Mouse (Mus musculus) hindlimb bud, embryonic 11.5 days (tissue): ENCODE data around the gene Scaf1.

Experiments
- DNase-seq: peaks from one replicate; pipeline ENCODE4 v3.0.0-alpha.2; 2012; ENCODE audit warnings: low read depth, low spot score; ENCODE audit errors: extremely low spot score

Scaf1 gene

DNA sequence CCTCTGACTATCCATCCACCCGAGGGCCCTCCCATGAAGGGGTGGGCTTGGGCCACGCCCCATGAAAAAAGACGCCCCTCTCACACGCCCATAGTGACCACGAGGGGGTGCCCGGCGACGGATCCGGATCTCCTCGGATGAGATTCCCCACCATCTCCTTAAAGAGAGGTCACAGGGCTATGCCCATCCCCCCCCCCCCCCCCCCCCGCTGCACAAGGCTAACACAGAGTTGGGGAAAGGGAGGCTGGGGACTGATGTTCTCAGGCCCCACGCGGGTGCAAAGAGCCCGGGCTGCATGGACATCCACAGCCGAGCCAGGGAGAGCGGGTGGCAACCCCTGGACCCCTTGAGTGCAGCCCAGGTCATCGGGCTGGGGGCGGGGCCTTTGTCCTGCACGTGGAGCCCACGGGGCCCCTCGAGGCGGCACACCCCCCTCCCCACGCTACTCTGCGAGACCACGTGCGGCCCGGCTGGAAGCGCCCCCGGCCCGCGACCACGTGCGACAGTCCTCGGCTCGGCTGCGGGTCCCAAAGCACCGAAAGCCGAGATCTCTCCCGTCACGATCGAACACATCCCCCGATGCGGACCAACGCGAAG is 30.5 kb downstream of the Scaf1 start:
- no peak for DNase-seq

DNA sequence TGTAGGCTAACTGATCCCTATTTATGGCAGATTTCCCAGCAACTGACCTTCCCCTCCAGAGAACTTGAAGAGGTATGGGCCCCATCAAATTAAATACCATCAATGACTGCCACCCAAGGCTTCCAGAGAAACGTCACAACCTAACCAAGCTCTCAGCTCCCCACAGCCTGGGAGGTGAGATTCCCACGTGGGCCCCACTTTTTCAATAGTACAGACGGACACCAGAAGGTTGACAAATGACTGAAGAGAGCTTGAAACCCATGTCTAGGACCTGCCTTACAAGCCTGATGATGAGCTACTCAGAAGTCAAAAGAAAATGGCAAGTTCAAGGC is 31.4 kb downstream of the Scaf1 start:
- DNase-seq, result no peak

DNA sequence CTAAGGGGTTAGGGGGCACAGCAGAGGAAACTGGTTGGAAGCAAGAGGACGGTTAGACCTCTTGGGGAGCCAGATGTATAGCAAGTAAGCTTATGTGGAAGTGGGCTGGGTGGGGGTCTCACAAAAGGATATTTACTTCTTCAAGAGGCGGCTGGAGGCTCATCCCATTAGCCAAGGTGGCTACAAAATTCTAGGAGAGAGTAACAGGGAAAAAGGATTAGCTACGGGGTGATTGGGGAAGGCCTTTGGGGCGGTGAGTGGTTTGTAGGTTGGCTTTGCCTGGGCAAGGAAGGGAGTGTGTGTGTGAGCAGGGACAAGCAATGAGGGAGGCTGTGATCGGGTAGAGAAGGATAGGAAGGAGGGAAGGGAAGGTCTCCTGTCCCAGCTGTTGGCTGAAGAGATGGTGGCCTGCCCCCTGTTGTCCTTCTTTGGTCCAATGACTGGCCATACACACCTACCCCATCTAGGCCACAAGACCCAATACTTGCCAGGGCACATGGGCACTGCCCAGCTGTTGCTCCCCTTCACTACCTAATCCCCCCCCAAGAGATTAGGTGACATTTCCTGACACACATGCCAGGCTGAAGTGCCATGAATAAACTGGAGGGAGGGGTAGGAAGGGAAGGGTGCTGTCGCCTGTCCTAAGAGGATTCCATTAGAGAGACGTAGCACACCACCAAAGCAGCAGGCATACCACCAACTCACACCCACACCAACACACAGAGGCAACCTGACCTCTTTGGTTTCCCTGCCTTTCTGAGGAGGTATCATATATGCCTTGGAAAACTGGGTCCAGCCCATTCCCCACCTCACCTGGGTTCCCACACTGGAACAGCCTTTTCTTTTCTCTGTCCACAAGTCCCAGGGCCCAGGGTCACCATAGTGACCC is 32.0 kb downstream of the Scaf1 start:
- DNase-seq, result no peak

DNA sequence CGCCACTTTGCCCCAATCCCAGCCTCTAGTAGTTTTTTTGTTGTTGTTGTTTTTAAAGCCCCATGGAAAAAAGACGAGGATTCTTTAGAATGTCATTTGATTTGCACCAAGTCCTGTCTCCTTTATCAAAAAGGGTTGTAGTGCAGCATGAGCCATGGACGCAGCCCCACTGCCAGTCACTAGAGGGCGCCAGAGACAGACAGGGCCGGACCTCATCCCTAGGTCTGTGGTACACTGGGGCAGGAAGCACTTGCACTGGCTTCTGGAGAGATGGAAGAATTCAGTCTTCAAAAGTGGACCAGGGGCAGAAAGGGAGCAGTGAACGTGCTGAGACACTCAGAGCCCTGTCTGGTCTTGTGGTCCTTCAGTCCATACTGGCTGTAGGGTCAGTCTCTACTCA is 33.1 kb downstream of the Scaf1 start:
- no peak for DNase-seq

DNA sequence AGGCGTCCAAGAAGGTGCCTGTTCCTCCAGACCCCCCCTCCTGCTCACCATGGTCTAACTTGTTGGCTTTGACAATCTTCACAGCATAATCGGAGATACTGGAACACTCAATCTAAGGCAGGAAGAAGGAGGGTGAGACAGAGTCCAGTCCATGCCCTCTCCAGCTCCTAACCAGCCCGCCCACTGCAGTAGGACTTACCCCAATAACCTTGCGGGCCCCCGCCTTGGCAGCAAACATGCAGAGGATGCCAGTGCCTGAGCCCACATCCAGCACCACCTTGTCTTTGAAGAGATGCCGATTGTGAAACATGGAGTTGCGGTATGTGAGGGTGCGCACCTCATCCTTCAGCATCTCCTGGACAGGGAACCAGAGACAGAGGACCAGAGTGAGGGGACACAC is 34.6 kb downstream of the Scaf1 start:
- no peak for DNase-seq

DNA sequence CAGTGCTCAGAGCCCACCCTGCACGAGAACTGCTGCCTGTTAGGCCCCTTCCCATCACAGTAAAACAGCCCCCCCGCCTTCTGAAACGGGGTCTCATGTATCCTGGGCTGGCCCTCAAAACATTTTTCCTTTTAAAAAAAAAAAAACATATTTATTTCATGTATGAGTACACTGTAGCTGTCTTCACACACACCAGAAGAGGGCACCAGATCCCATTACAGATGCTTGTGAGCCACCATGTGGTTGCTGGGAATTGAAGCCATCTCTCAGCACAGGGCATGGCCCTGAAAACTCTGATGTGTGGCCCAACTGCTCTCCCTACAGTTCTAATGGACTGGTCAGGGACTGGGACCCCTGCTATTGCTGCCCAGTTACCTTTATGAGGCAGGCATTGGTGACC is 37.9 kb downstream of the Scaf1 start:
- DNase-seq, result no peak

DNA sequence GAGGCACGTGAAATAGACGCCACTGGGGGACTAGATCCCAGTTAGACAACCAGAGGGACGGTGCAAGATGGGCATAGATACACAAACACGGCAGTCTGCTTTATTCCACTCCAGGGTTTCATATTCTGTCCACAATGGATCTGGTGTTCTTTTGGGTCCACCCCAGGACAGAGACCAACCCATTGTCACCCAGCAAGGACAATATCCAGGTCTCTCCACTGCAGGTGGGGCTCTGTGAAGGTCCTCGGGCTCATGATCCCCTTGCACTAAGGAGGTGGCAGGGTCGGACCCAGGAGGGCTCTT is 41.1 kb downstream of the Scaf1 start:
- no peak for DNase-seq

DNA sequence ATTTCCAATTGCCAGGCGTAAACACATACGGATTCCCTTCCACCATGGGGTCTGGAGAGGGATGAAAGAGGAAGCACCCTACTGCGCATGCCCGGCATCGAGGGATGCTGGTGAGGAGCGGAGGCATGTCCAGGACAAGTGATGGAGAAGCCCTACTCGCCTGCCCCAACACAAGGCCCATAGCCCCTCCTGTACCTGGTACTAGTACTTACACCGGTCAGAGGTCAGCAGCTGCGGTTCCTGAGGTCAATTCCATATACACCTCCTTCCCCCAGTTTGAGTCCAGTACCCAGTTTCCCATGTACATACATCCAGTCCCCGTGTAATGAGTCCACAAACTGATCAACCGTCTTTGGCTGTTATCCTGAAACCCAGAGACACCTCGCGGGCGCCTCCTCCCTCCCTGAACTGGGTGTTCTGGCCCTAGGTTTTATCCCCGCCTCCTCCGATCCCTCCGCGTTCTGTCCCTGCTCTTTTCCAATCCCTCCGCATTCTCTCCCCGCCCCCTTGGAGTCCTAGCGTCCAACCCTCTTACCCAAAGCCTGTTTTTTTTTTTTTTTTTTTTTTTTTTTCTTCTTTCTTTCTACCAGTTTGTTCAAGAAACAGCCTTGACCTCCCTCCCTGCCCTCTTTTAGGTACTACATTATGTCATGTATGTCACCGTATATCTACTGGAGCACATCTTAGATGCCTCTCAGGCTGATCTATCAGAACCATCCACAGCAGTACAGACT is 41.6 kb downstream of the Scaf1 start, which contains the start of gene Cpt1c:
Gene Cpt1c, minus strand, starts transcription at position 469 of the 734 bp plus-strand sequence.
- no peak for DNase-seq

DNA sequence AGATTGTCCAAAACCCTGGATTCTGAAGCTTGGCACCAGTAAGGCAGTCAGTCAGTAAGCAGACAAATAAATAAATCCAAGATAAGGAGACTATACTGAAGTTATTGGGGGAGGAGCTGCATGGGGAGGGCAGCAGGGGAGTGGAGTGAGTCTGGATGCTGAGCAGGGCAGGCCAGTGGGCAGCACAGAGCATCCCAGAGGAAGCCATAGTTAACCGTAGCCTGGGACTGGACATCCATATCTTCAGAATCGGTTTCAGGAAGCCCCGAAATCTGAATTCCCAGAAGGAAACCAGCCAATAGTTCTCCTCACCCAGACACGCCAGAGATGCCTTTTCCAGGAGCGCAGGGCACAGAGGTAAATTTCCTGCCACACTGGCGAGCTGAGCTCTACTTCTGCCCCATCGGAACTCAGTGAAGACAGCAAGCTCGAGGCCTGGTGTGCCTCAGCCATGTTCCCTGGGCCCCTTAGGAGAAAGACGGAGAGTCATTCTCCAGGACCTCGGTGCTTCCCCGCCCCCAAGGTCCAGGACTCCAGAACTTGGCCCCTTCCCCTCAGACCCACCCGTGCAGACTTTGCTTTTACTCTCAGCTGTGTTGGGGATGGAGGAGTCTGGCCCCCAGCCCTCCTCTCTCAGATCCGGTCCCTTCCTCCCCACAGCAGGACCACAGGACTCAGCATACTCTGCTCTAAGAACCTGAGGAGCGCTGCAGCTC is 42.6 kb downstream of the Scaf1 start:
- no peak for DNase-seq

DNA sequence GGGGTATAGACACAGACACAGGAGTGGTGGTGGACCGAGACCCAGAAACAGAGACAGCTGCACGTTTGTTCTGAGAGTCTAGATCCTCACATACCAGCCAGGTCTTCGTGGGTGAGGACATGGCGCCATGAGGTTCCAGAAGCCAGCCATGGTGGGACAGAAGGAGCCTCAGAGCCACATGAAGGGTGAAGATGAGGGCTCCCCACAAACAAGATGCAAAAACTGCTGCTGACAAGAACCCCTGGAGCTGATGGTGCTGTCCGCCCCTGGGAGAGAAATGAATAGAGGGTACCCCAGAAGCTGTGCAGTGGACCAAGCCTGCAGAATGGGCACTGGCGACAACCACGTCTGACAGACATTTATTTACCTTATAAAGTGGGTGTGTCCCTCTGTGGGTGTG is 45.0 kb downstream of the Scaf1 start:
- no peak for DNase-seq

DNA sequence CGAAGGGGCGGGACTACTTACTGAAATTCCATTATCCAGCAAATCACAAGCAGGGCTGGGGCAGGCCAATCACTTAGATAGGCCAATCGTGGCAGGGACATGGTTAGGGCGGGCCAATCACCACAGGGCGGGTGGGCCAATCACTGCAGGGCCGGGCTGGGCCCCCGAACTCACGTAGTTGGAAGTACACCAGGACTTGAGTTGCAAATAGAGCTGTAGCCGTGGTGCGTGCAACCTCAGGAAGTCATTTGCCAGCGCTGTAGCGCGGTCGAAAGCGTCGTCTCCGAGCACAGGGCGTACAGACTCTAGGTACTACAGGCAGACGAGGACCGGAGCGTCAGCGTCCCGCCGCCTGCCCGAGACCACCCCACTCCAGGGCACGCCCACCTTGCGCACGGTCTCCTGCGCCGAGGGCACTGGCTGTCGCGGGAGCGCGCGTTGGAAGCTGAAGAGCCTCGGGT is 45.9 kb downstream of the Scaf1 start:
- DNase-seq, result no peak

DNA sequence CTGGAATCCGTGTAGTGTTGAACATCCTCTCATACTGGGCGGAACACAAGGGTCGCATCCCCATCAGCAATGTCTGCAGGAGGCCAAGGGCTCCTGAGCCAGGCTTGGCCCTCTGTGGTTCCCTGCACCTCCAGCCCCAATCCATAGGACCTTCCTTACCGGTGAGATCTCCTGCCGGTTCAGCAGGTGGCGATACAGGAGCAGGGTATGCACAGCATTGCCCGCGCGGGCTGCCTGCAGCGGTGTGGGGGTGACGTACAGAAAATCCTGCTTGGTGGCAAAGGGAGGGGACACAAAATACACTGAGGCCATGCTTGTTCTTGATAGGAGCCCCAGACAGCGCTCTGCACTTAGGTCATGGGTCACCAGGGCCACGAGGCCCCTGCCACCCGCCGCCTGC is 49.5 kb downstream of the Scaf1 start:
- DNase-seq, result no peak

DNA sequence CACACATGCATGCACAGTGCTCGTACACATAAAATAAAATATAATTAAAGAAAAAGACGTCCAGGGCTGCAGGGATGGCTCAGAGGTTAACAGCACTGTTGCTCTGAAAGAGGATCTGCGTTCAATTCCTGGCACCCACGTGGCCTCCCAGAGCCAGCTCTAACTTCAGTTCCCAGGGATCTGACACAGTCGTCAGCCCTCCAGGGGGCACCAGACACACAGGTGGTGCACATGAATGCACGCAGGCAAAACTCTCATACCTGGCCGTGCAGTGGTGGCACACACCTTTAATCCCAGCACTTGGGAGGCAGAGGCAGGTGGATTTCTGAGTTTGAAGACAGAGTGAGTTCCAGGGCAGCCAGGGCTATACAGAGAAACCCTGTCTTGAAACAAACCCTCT is 50.2 kb downstream of the Scaf1 start:
- DNase-seq, result no peak

DNA sequence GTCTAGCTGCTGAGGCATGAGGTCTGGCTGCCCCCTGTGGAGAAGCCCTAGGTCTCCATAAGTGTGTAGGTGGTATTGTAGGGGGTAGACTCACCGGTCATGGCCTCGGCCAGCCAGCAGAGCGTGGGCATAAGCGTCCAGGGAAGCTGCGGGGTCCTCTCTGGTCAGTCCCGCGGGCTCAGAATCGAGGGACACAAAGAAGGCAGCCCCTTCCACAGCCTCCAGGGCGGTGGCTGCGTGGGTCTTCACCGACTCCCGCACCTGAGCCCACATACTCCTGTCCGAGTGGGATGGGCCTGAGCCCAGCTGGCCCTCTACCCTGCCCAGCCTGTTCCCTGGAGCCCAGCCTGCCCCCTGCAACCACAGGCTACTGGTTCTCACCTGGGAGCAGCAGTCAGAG is 51.2 kb downstream of the Scaf1 start:
- DNase-seq, result no peak

DNA sequence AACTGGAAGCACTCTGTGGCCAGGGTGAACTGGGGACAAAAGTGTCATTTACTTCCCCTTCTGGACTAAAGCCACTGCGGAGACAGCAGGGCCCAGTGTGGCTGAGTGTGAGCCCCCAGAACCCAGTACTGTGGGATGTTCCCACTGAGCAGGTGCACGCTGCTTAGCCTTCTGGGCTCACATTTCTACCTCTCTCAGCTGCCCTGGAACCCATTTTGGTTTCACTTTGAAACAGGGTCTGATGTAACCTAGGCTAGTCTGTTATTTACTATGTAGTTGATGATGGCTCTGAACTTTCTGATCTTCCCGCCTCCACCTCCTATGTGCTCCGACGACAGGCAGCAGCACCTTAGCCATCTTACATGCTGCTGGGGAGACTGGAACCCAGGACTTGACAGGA is 53.3 kb downstream of the Scaf1 start:
- no peak for DNase-seq

DNA sequence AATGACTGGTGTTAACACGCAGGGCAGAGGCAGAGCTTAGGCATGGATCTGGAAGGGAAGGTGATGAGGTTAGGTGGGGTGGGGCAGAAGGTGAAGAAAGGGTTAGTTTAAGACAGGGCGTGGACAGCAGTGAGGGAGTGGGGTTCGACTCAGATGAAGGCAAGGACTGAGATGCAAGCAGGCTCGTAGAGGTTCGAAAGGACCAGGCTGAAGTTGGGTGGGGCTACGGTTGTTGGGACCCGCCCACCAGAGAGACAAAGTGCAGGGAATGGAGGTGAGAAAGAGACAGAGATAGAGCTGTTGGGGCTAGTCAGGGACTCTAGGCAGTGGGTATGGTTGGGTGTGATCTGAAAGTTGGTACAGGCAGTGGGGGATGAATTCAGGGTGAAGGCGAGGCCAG is 53.8 kb downstream of the Scaf1 start:
- no peak for DNase-seq

DNA sequence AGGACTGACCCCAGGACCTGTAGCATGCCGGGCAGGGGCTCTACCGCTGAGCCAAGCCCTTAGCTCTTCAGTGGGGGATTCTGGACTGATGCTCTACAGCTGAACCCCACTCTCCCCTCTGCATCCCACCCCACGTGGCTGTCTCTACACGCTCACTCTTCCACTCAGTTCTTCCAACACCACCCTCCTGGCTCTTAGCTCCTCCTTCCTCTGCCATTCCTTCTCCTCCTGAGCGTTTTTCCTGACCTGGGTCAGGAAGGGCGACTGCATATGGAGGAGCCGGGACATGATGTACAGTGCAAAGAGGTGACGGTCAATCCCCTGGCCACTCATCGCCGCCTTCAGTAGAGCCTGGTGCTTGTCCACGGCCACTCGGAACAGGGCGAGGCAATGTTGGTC is 55.7 kb downstream of the Scaf1 start:
- no peak for DNase-seq

DNA sequence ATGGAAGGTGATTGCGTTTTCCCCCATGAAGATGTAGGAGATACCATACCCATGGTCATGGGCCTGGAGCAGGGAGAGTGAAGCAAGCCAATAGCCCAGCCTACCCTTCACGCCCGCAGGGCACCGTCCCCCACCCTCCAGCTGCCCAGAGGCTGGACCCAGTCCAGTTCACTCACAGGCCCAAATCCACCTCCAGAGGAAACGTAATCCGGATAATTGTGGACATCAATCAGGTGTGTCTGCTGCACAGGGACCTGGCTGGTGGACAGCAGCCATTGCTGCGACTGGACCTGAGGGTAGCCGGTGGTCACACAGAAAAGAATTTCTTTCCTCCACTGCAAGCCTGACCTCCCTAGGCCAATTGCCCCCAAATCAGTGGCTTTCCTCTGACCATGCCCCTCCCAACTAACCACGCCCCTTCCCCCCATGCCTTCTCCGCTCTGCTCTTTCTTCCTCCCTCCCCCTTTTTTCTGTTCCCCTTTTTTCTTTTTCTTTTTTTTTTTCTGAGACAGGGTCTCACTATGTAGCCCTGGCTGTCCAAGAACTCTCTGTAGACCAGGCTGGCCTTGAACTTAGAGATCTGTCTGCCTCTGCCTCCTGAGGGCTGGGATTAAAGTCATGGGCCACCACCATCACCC is 56.2 kb downstream of the Scaf1 start:
- no peak for DNase-seq

DNA sequence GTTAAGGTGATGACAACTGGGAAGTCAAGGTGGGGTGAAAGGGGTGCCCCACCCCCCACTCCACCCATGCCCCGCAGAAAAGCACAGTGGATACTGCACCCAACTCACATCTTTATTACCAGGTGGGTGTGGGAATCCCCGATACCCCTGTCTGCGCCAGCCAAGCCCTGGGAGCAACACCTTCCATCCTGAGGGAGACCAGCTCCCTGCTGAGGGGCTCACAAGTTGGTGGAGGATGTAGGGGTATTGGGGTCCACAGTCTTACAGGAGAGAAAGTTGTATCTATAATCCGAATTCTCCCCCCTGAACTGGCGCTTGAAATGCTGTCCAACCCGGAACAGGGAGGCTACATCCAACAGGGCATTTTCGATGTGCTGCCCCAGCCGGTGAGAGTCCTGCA is 56.9 kb downstream of the Scaf1 start:
- DNase-seq, result no peak

DNA sequence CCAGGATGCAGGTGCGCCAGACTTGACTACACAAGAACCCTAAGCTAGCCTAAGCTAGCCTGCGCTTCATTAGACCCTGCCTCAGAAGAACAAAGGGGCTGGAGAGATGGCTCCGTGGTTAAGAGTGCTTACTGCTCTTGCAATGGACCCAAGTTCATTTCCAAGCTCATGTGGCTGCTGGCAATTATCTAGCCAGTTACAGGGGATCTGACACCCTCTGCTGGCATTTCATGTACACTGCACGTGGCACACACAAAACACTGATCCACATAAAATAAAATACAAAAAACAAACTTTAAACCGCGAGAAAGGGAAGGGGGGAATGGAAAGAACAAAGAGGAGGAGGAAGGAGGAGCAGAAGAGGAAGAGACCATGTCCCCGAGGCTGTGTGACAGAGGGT is 58.0 kb downstream of the Scaf1 start:
- no peak for DNase-seq

DNA sequence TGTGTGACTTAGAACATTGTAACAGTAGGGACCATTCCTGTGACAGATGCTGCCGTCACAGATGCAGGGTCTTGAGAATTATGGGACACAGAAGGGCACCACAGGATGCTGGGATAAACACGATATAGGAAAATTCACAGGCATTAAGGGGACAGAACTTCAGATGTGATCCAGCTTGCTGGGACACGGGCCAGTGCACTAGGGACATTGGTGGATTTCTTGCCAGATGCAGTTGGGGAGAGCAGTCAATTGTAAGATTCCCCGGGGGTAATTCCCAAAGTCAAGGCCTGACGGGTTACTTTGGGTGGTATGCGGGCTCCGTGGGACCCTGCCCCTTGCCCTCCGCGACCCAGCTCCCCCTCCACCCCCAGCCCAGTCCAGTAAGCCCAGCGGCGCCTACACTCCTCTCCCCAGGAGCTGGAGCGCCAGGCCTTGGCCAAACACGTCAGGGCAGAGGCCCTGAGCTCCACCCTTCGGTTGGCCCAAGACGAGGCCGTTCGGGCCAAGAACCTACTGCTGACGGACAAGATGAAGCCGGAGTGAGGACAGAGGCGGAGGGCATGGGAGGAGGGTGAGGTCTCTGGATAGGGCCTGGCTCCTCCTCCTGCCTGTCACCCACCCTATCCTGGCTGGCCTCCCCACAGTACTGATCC is 58.9 kb downstream of the Scaf1 start:
- no peak for DNase-seq
